Mouse (Mus musculus) intestine, embryonic 14.5 days (tissue): Measurements from ENCODE around the gene Kif11. TPM values are rescaled to one million over a fixed set of nuclear protein-coding genes. Genes with fewer than 3 reads are reported as not detected.

Experiments
- ATAC-seq: fragments of 200-750 bp; cut with Nextera tagmentation; replicated peaks from 2 replicates; pipeline ENCODE4 v1.8.0; 2017; ENCODE audit warnings: low read depth, moderate number of reproducible peaks, moderate TSS enrichment, moderate library complexity; ENCODE audit not compliant: low FRiP score, low TSS enrichment
- DNase-seq: peaks from one replicate; pipeline ENCODE4 v3.0.0-alpha.2; 2018; ENCODE audit warnings: low spot score
- H3K27ac ChIP-seq: fragments of 300-500 bp; sonication (generic); 2 replicates; pipeline ENCODE4 v1.5.1; 2014; ENCODE audit warnings: low read depth, mild to moderate bottlenecking, control low read depth
- H3K27me3 ChIP-seq: fragments of 300-500 bp; sonication (generic); replicated peaks from 2 replicates; pipeline ENCODE4 v1.6.1; 2014; ENCODE audit warnings: low read length, control low read depth; ENCODE audit not compliant: control insufficient read depth, insufficient read depth
- H3K36me3 ChIP-seq: fragments of 300-500 bp; sonication (generic); 2 replicates; pipeline ENCODE4 v1.6.1; 2014; ENCODE audit warnings: low read length, control low read depth; ENCODE audit not compliant: control insufficient read depth, insufficient read depth
- H3K4me1 ChIP-seq: fragments of 300-500 bp; sonication (generic); replicated peaks from 2 replicates; pipeline ENCODE4 v1.6.1; 2014; ENCODE audit warnings: low read length, control low read depth, mixed read lengths; ENCODE audit not compliant: control insufficient read depth, insufficient read depth
- H3K4me2 ChIP-seq: fragments of 300-500 bp; sonication (generic); 2 replicates; pipeline ENCODE4 v1.6.1; 2014; ENCODE audit warnings: low read length
- H3K4me3 ChIP-seq: fragments of 300-500 bp; sonication (generic); 2 replicates; pipeline ENCODE4 v1.5.1; 2014; ENCODE audit warnings: low read depth, low read length, control low read depth, mixed read lengths
- H3K9ac ChIP-seq: fragments of 300-500 bp; sonication (generic); 2 replicates; pipeline ENCODE4 v1.6.1; 2014; ENCODE audit warnings: mild to moderate bottlenecking, low read length
- H3K9me3 ChIP-seq: fragments of 300-500 bp; sonication (generic); 2 replicates; pipeline ENCODE4 v1.6.1; 2016; ENCODE audit warnings: low read length, control low read depth; ENCODE audit not compliant: control insufficient read depth
- WGBS: fragments of 180-500 bp; shearing (Covaris S2); extraction: QIAGEN DNeasy Blood & Tissue Kit; methylation state at CpG from one replicate; pipeline ENCODE4 v1.1.7; 2014; 5-methylcytosine and 5-hydroxymethylcytosine counted together
- polyA plus RNA-seq: library from polyadenylated mRNA; unstranded; fragments of >200 nt; fragmentation: Nextera tagmentation; extraction: Ambion mirVana; gene quantifications from 2 replicates; pipeline ENCODE4 v1.2.1, GENCODE M21; 2014

The Kif11 gene
- polyA plus RNA-seq, 1 experiment from 2014 or later = 60.3 TPM

- no peaks in the 10 kb centered on the region for H3K27me3 ChIP-seq
- DNase-seq (no peak), ATAC-seq (no peak)
- H3K9me3 ChIP-seq = no peaks in the 10 kb centered on the region
- H3K9ac ChIP-seq = no peak overlapping the region
- no peak overlapping the region for H3K4me2 ChIP-seq
- H3K36me3 ChIP-seq = no peaks in the 10 kb centered on the region
- no peak overlapping the region for H3K4me3 ChIP-seq
- peaks cover 6% of the 10 kb centered on the region; the same call in 1 of the 2 replicates for H3K4me1 ChIP-seq
- H3K27ac ChIP-seq = no peak overlapping the region
- WGBS = 76% methylated on average over 5 of the region's 5 CpGs
These were observed 32.3 kb upstream of the Kif11 start for GRCm38 (mm10) chr19:37343899-37344298.

DNA sequence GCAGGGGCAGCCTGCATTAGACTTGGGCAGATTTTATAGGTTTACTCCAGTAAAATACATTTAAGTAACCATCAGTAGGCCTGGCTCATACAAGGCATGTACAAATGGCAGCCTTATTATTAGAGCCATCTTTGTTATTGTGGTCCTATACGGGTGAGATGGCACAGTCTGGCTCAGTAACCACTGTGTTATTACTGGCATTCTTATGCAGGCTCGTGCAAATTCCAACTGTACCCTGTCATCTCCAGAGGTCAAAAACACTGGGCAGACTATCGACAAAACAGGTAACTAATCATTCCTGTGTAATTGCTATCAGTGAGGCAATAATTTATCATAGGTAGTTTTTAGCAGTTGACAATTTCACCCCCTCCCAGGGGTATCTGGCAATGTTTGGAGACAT lies 29.9 kb upstream of the Kif11 start:
- ATAC-seq (no peak), DNase-seq (no peak)
- Histone ChIP-seq H3K9me3 (no peaks in the 10 kb centered on the region), H3K9ac (no peak overlapping the region), H3K36me3 (no peaks in the 10 kb centered on the region), H3K4me3 (no peak overlapping the region), H3K27ac (no peak overlapping the region), H3K4me2 (no peak overlapping the region), H3K4me1 (no peaks in the 10 kb centered on the region), H3K27me3 (no peaks in the 10 kb centered on the region)
- WGBS = 64% methylated on average over 3 of the region's 3 CpGs

- Histone ChIP-seq H3K4me3 (no peak overlapping the region), H3K36me3 (no peaks in the 10 kb centered on the region), H3K27me3 (no peaks in the 10 kb centered on the region), H3K9ac (no peak overlapping the region), H3K4me2 (no peak overlapping the region), H3K4me1 (no peaks in the 10 kb centered on the region), H3K27ac (no peak overlapping the region), H3K9me3 (0 out of 2 replicates have a peak, but pooled peaks cover 5% of the 10 kb centered on the region)
- WGBS = 85% methylated on average over 10 of the region's 10 CpGs
- ATAC-seq = no peak
- DNase-seq = no peak
These were observed 27.9 kb upstream of the Kif11 start for GRCm38 (mm10) chr19:37348331-37348730.

- Histone ChIP-seq H3K27me3 (no peaks in the 10 kb centered on the region), H3K27ac (no peak overlapping the region), H3K4me2 (no peak overlapping the region), H3K4me3 (no peak overlapping the region), H3K9ac (no peak overlapping the region), H3K9me3 (0 out of 2 replicates have a peak, but pooled peaks cover 5% of the 10 kb centered on the region), H3K4me1 (no peaks in the 10 kb centered on the region), H3K36me3 (no peaks in the 10 kb centered on the region)
- ATAC-seq (no peak), DNase-seq (no peak)
These were observed 27.3 kb upstream of the Kif11 start for GRCm38 (mm10) chr19:37348952-37349351.

- H3K9me3 ChIP-seq = 0 out of 2 replicates have a peak, but pooled peaks cover 5% of the 10 kb centered on the region
- no peak overlapping the region for H3K9ac ChIP-seq
- ATAC-seq = no peak
- H3K36me3 ChIP-seq = no peaks in the 10 kb centered on the region
- no peak overlapping the region for H3K27ac ChIP-seq
- no peaks in the 10 kb centered on the region for H3K27me3 ChIP-seq
- 90% methylated on average over 3 of the region's 3 CpGs for WGBS
- H3K4me2 ChIP-seq = no peak overlapping the region
- H3K4me3 ChIP-seq = no peak overlapping the region
- no peak for DNase-seq
- no peaks in the 10 kb centered on the region for H3K4me1 ChIP-seq
These were observed 23.4 kb upstream of the Kif11 start for GRCm38 (mm10) chr19:37352756-37353155.

DNA sequence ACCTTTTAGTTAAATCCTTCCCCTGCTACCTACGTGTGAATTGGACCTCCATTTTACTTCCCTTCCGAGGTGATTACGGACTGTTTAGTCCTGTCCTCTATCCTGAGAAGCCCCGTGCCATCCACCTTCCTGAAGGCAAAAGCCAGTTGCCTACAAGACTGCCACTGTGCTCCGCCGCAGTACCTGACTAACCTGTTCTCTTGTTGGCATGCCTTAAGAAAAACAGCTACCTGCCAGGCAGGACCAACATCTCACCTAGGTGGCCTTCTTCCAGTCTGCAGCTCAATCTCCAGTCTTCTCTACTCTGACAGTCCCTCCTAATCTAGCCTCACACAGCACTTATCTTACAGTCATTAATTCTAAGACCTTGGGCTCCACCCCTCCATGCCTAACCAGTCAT lies 22.9 kb upstream of the Kif11 start:
- ATAC-seq (no peak), DNase-seq (no peak)
- Histone ChIP-seq H3K9me3 (0 out of 2 replicates have a peak, but pooled peaks cover 5% of the 10 kb centered on the region), H3K4me2 (no peak overlapping the region), H3K4me1 (no peaks in the 10 kb centered on the region), H3K9ac (no peak overlapping the region), H3K36me3 (no peaks in the 10 kb centered on the region), H3K4me3 (no peak overlapping the region), H3K27ac (no peak overlapping the region), H3K27me3 (no peaks in the 10 kb centered on the region)
- 92% methylated on average over 6 of the region's 6 CpGs for WGBS

GRCm38 (mm10) chr19:37360044-37360443 lies 16.2 kb upstream of the Kif11 start:
- Histone ChIP-seq H3K9me3 (no peaks in the 10 kb centered on the region), H3K4me3 (no peak overlapping the region), H3K4me2 (no peak overlapping the region), H3K36me3 (no peaks in the 10 kb centered on the region), H3K4me1 (no peaks in the 10 kb centered on the region), H3K27ac (no peak overlapping the region), H3K27me3 (no peaks in the 10 kb centered on the region), H3K9ac (no peak overlapping the region)
- WGBS = 59% methylated on average over 5 of the region's 5 CpGs
- DNase-seq (no peak), ATAC-seq (no peak)

GRCm38 (mm10) chr19:37362545-37362944 lies 13.7 kb upstream of the Kif11 start:
- Histone ChIP-seq H3K9me3 (no peaks in the 10 kb centered on the region), H3K27ac (no peak overlapping the region), H3K9ac (no peak overlapping the region), H3K4me1 (no peaks in the 10 kb centered on the region), H3K4me2 (no peak overlapping the region), H3K4me3 (no peak overlapping the region), H3K27me3 (no peaks in the 10 kb centered on the region), H3K36me3 (no peaks in the 10 kb centered on the region)
- DNase-seq (no peak), ATAC-seq (no peak)
- WGBS = 46% methylated on average over 5 of the region's 5 CpGs

GRCm38 (mm10) chr19:37363128-37363939 lies 12.9 kb upstream of the Kif11 start:
- H3K9ac ChIP-seq = no peak overlapping the region
- no peak overlapping the region for H3K4me2 ChIP-seq
- no peaks in the 10 kb centered on the region for H3K9me3 ChIP-seq
- ATAC-seq (no peak), DNase-seq (no peak)
- H3K4me3 ChIP-seq = no peak overlapping the region
- H3K36me3 ChIP-seq = no peaks in the 10 kb centered on the region
- no peak overlapping the region for H3K27ac ChIP-seq
- no peaks in the 10 kb centered on the region for H3K27me3 ChIP-seq
- no peaks in the 10 kb centered on the region for H3K4me1 ChIP-seq
- 82% methylated on average over 11 of the region's 11 CpGs for WGBS
